Mouse (Mus musculus) ES-E14 (cell line): ENCODE measurements around the gene Kcnab1.

Experiments used
- CHD2 ChIP-seq: IDR thresholded peaks from 2 replicates; pipeline ENCODE4 v1.6.1; 2014; ENCODE audit warnings: mild to moderate bottlenecking, low read depth, low read length, inconsistent platforms
- HCFC1 ChIP-seq: IDR thresholded peaks from 2 replicates; pipeline ENCODE4 v1.6.1; 2012; ENCODE audit warnings: low read length, inconsistent platforms, borderline replicate concordance; ENCODE audit not compliant: insufficient read depth
- MAFK ChIP-seq: IDR thresholded peaks from 2 replicates; pipeline ENCODE4 v1.6.1; 2014; ENCODE audit warnings: mild to moderate bottlenecking, low read depth, low read length, inconsistent platforms; ENCODE audit not compliant: insufficient read depth
- ZC3H11A ChIP-seq: IDR thresholded peaks from 2 replicates; pipeline ENCODE4 v1.6.1; 2012; ENCODE audit warnings: low read depth, mild to moderate bottlenecking, inconsistent platforms, low read length, borderline replicate concordance
- ZNF384 ChIP-seq: IDR thresholded peaks from 2 replicates; pipeline ENCODE4 v1.6.1; 2012; ENCODE audit warnings: low read depth, low read length, inconsistent platforms

GRCm38 (mm10) chr3:65317876-65318537, 208.8 kb downstream of the Kcnab1 start:
- TF ChIP-seq ZNF384 (no peak), MAFK (no peak), CHD2 (no peak), HCFC1 (no peak), ZC3H11A (peak; percentile 43; the same call in 1 of the 2 replicates)
